Mouse (Mus musculus): ENCODE measurements at regions not wholly inside any gene's neighbourhood (a gene's known extent, or its start where the extent isn't known, plus 50 kb on each side); places are given as distances from the start of the nearest gene placed in this dataset.

DNA sequence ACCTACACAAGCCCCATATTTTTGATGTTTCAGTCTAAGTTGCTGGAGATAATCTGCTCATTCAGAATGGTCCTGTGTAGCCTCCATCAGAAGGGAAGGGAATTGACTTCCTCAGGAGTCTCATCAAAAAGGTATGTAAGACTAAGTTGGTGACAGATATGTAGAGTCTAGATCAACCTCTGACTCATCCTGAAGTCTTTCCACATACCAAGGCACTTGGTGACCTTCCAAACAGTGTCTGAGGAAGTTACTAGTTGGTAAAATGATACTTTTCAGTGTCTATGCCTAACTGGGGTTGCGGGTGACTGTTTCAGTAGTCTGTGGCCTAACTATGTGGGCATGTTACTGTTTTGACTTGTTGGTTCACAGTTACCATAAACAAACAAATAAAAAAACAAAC, 133.0 kb upstream of the Plcb4 start:
- Histone ChIP-seq H3K27ac (ENCODE audit: low read depth) (no peak overlapping the region), H3K9me3 (ENCODE audit: low read depth, low read length) (no peaks in the 10 kb centered on the region), H3K4me2 (no peak overlapping the region), H3K9ac (no peak overlapping the region), H3K27me3 (ENCODE audit: insufficient read depth, low read length) (no peaks in the 10 kb centered on the region), H3K36me3 (ENCODE audit: insufficient read depth) (no peaks in the 10 kb centered on the region), H3K4me1 (ENCODE audit: insufficient read depth) (no peaks in the 10 kb centered on the region), H3K4me3 (ENCODE audit: low read depth, low read length) (no peak overlapping the region)
- TF ChIP-seq CTCF (IDR thresholded peaks at IDR 0.05; ENCODE audit: low read depth): no peak
- ATAC-seq (ENCODE audit: insufficient read depth) (no peak), DNase-seq (no peak)
- 95% methylated on average over 1 of the region's 1 CpGs for WGBS

DNA sequence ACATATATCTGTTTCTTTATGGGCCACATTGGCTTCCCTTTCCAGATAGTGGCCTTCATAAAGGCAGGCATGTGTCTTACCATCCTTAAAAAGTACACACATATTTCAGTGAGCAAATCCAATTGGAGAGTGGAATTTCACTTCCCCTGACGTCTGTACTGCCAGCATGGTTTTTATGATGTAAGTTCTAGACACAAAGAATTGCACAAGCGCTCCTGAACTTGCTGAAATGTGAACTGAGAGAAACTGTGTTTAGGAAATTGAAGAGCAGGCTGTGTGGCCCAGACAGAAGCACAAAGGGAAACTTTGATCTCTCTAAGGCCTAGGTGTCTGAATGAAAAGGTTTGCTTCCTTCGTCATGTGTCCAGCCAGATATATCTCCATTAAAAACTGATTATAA, 129.2 kb upstream of the Plcb4 start:
- H3K4me2 ChIP-seq: no peak overlapping the region
- no peak for TF ChIP-seq CTCF (IDR thresholded peaks at IDR 0.05; ENCODE audit: low read depth)
- ATAC-seq (ENCODE audit: insufficient read depth): no peak
- no peak overlapping the region for H3K4me3 ChIP-seq (ENCODE audit: low read depth, low read length)
- DNase-seq: no peak
- WGBS: 67% methylated on average over 3 of the region's 3 CpGs
- no peaks in the 10 kb centered on the region for H3K9me3 ChIP-seq (ENCODE audit: low read depth, low read length)
- no peaks in the 10 kb centered on the region for H3K27me3 ChIP-seq (ENCODE audit: insufficient read depth, low read length)
- H3K4me1 ChIP-seq (ENCODE audit: insufficient read depth): no peaks in the 10 kb centered on the region
- H3K9ac ChIP-seq: no peak overlapping the region
- no peaks in the 10 kb centered on the region for H3K36me3 ChIP-seq (ENCODE audit: insufficient read depth)
- H3K27ac ChIP-seq (ENCODE audit: low read depth): no peak overlapping the region

- H3K4me2 ChIP-seq: peak overlapping the region; percentile 40
- H3K27me3 ChIP-seq (ENCODE audit: insufficient read depth, low read length): no peaks in the 10 kb centered on the region
- no peak overlapping the region for H3K4me3 ChIP-seq (ENCODE audit: low read depth, low read length)
- DNase-seq (peak; percentile 43), ATAC-seq (ENCODE audit: insufficient read depth) (peak; percentile 78)
- peak overlapping the region; percentile 40; the same call in 1 of the 2 replicates for H3K27ac ChIP-seq (ENCODE audit: low read depth)
- no peak overlapping the region for H3K9ac ChIP-seq
- H3K9me3 ChIP-seq (ENCODE audit: low read depth, low read length): no peaks in the 10 kb centered on the region
- H3K4me1 ChIP-seq (ENCODE audit: insufficient read depth): peaks cover 11% of the 10 kb centered on the region; the same call in 1 of the 2 replicates
- 20% methylated on average over 11 of the region's 11 CpGs for WGBS
- TF ChIP-seq CTCF (IDR thresholded peaks at IDR 0.05; ENCODE audit: low read depth): no peak
- H3K36me3 ChIP-seq (ENCODE audit: insufficient read depth): no peaks in the 10 kb centered on the region
Measured at GRCm38 (mm10) chr2:135536303-135536871, 122.4 kb upstream of the Plcb4 start.

DNA sequence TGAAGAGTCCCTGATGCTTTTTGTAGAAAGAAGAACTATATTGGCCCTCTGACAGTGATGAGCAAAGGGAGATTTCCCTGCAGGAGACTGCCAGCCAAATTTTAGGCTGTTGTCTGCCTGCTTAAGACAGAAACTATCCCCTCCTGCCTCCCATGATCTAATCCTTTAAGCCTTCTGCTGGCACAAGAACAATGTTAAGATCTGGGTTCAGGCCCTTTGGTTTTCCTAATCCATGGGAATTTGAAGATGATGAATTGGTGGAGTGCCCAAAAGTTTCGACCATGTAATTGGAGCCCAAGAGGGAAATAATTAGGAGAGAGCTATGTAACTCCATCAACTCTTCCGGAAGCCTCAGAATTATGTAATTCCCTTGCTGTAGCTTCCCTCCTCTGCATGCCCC, 120.8 kb upstream of the Plcb4 start:
- no peak for TF ChIP-seq CTCF (IDR thresholded peaks at IDR 0.05; ENCODE audit: low read depth)
- Histone ChIP-seq H3K4me2 (no peak overlapping the region), H3K27ac (ENCODE audit: low read depth) (no peak overlapping the region), H3K27me3 (ENCODE audit: insufficient read depth, low read length) (no peaks in the 10 kb centered on the region), H3K9ac (no peak overlapping the region), H3K4me3 (ENCODE audit: low read depth, low read length) (no peak overlapping the region), H3K4me1 (ENCODE audit: insufficient read depth) (peaks cover 11% of the 10 kb centered on the region; the same call in 1 of the 2 replicates), H3K9me3 (ENCODE audit: low read depth, low read length) (no peaks in the 10 kb centered on the region), H3K36me3 (ENCODE audit: insufficient read depth) (no peaks in the 10 kb centered on the region)
- no peak for ATAC-seq (ENCODE audit: insufficient read depth)
- peak; percentile 10 for DNase-seq
- WGBS: 57% methylated on average over 2 of the region's 2 CpGs

DNA sequence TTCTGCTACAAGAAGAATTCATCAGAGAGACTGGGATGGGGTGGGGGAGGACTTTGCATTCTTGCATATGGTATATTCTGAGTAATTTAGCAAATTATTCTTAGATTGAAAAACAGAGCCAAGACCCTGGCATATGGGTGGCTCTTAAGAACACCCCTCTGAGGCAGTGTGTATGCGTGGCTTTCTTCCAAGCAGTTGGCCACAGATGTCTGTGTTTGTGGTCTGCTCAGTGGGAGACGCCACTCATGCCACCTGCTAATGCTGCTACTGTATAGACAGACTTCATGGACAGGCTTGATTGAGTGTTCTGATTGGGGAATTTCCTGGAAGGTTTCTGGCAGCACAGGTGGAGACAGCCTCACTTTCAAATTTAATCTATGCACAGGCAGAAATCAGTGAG, 117.8 kb upstream of the Plcb4 start:
- no peaks in the 10 kb centered on the region for H3K9me3 ChIP-seq (ENCODE audit: low read depth, low read length)
- H3K9ac ChIP-seq: no peak overlapping the region
- no peak for DNase-seq
- WGBS: 76% methylated on average over 2 of the region's 2 CpGs
- H3K36me3 ChIP-seq (ENCODE audit: insufficient read depth): no peaks in the 10 kb centered on the region
- no peak overlapping the region for H3K27ac ChIP-seq (ENCODE audit: low read depth)
- H3K4me2 ChIP-seq: no peak overlapping the region
- TF ChIP-seq CTCF (IDR thresholded peaks at IDR 0.05; ENCODE audit: low read depth): no peak
- H3K27me3 ChIP-seq (ENCODE audit: insufficient read depth, low read length): no peaks in the 10 kb centered on the region
- no peak for ATAC-seq (ENCODE audit: insufficient read depth)
- H3K4me3 ChIP-seq (ENCODE audit: low read depth, low read length): no peak overlapping the region
- peaks cover 11% of the 10 kb centered on the region; the same call in 1 of the 2 replicates for H3K4me1 ChIP-seq (ENCODE audit: insufficient read depth)

DNA sequence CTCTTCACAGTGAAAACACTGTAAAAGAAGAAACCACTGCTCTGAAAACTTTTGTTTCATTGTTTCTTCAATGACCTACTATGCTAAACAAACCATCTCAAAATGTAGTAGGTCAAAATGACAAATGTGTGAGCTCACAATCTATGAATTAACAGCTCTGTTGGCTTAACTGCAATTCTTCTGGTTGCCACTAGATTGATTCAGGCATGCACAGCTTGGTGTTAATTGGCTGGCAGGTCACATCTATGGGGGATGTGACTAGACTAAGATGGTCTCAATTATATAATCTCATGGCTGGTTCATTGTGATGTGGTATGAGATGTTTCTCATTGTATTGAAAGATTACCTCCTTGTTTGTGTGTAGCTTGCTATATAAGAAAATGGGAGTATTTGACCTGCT, 116.9 kb upstream of the Plcb4 start:
- Histone ChIP-seq H3K36me3 (ENCODE audit: insufficient read depth) (no peaks in the 10 kb centered on the region), H3K9me3 (ENCODE audit: low read depth, low read length) (no peaks in the 10 kb centered on the region), H3K27ac (ENCODE audit: low read depth) (no peak overlapping the region), H3K27me3 (ENCODE audit: insufficient read depth, low read length) (no peaks in the 10 kb centered on the region), H3K9ac (no peak overlapping the region), H3K4me2 (no peak overlapping the region), H3K4me3 (ENCODE audit: low read depth, low read length) (no peak overlapping the region), H3K4me1 (ENCODE audit: insufficient read depth) (peaks cover 5% of the 10 kb centered on the region; the same call in 1 of the 2 replicates)
- no peak for ATAC-seq (ENCODE audit: insufficient read depth)
- no peak for DNase-seq
- TF ChIP-seq CTCF (IDR thresholded peaks at IDR 0.05; ENCODE audit: low read depth): no peak

GRCm38 (mm10) chr2:135544882-135545281, 113.9 kb upstream of the Plcb4 start:
- Histone ChIP-seq H3K9ac (no peak overlapping the region), H3K27ac (ENCODE audit: low read depth) (no peak overlapping the region), H3K27me3 (ENCODE audit: insufficient read depth, low read length) (no peaks in the 10 kb centered on the region), H3K36me3 (ENCODE audit: insufficient read depth) (no peaks in the 10 kb centered on the region), H3K9me3 (ENCODE audit: low read depth, low read length) (no peaks in the 10 kb centered on the region), H3K4me1 (ENCODE audit: insufficient read depth) (no peaks in the 10 kb centered on the region), H3K4me3 (ENCODE audit: low read depth, low read length) (no peak overlapping the region), H3K4me2 (no peak overlapping the region)
- TF ChIP-seq CTCF (IDR thresholded peaks at IDR 0.05; ENCODE audit: low read depth): no peak
- no peak for ATAC-seq (ENCODE audit: insufficient read depth)
- no peak for DNase-seq

GRCm38 (mm10) chr2:135547966-135548365, 110.8 kb upstream of the Plcb4 start:
- no peak for TF ChIP-seq CTCF (IDR thresholded peaks at IDR 0.05; ENCODE audit: low read depth)
- Histone ChIP-seq H3K36me3 (ENCODE audit: insufficient read depth) (no peaks in the 10 kb centered on the region), H3K9ac (no peak overlapping the region), H3K4me1 (ENCODE audit: insufficient read depth) (no peaks in the 10 kb centered on the region), H3K4me2 (no peak overlapping the region), H3K27me3 (ENCODE audit: insufficient read depth, low read length) (no peaks in the 10 kb centered on the region), H3K27ac (ENCODE audit: low read depth) (no peak overlapping the region), H3K9me3 (ENCODE audit: low read depth, low read length) (no peaks in the 10 kb centered on the region), H3K4me3 (ENCODE audit: low read depth, low read length) (no peak overlapping the region)
- DNase-seq (no peak), ATAC-seq (ENCODE audit: insufficient read depth) (no peak)
- WGBS: 78% methylated on average over 3 of the region's 3 CpGs

Measured in lung, embryonic 14.5 days (tissue).